Mouse (Mus musculus) right cerebral cortex, adult 18-20 months (tissue): Measurements from ENCODE around the gene Olfr987.
"Not testable (repeated sequence)": the region's sequence is repeated elsewhere in the genome, so short reads cannot be mapped to it uniquely, and the experiment has no call there.

Experiments used
- DNase-seq: peaks from one replicate; pipeline ENCODE4 v3.0.0; 2022; ENCODE audit warnings: mixed read lengths

Olfr987 gene

DNA sequence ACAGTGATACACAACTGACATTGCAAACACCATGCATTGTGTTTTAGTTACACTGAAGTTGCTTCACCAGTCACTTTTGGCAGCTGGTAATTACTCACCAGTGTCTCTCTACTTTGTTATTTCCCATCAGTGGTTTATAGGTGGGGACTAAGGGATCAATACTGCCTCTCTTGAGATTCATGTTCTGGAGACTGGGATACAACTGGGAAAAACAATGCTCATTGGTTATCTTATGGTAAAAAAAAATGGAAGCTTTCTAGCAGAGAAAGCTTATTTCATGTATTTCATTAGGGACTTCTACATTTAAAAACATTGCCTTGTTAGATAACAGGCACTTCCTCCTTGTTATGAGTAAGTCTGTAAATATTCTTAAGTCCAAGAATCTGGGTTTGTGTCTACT is at the start of gene Olfr987:
Olfr987 (minus strand) TSS at position 101 of the 400 bp plus-strand sequence.
- DNase-seq: not testable (repeated sequence)

DNA sequence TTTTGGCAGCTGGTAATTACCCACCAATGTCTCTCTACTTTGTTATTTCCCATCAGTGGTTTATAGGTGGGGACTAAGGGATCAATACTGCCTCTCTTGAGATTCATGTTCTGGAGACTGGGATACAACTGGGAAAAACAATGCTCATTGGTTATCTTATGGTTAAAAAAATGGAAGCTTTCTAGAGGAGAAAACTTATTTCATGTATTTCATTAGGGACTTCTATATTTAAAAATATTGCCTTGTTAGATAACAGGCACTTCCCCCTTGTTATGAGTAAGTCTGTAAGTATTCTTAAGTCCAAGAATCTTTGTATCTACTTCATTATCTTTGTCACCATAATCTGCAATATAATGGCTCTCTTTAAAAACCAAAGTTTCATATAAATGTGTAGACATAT is 24.0 kb upstream of the Olfr987 start, which contains the start of gene Olfr988:
Olfr988 (minus strand) TSS at position 101 of the 400 bp plus-strand sequence.
- DNase-seq: not testable (repeated sequence)

DNA sequence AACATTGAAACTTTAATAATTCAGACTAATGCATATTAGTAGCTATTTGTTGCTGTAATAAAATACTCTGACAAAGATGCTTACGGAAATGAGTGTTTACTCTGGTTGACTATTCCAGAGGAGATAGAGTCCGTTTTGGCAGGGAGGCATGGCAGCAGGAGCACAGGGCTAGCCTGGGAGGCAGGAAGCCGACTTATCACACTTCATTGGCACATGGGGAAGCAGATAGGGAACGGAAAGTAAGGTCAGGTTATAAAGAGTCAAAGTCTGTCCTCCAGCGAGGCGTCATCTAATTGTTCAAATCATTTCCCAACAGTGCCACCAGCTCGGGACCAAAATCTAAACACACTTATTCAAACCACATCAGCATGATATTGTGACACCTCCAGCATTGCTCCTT is 857 bp upstream of the Olfr987 start:
- DNase-seq: no peak

DNA sequence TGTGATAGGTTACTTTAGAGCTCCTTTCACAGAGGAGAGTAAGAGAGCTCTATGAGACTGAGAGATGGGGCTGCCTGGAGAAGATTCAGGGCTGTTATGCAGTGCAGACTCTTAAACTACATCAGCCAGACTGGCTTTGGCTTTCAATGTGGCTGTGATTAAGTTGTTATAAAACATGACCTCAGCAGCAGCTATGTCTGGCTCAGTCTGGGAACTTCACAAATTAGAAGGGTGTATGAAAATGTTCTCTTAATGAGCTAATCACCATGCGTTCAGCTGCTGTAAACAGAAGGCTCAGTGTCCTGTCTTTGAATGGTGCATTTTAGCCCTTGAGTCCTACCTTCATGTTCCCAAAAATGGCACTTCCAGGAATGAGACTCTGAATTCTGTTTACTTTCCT is 20.0 kb downstream of the Olfr987 start:
- DNase-seq: no peak

DNA sequence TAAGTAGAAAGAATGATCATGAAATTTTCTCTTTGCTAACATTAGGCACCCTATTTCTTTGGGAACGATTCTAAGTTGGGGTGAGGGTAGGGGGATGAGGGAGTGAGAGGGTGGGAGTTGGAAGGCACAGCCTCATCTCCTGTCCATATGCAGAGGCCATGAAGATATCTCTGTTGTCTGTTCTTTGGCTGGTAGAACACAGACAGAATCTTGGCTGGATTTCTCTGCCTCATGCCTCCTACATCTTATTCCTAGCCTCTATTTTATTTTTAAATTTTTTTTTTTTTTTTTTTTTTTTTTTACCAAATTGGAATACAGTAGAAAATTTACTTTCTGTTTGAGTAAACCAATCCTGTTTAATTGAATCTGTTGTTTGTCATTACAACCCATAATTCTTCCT is 53.7 kb downstream of the Olfr987 start:
- DNase-seq: no peak

DNA sequence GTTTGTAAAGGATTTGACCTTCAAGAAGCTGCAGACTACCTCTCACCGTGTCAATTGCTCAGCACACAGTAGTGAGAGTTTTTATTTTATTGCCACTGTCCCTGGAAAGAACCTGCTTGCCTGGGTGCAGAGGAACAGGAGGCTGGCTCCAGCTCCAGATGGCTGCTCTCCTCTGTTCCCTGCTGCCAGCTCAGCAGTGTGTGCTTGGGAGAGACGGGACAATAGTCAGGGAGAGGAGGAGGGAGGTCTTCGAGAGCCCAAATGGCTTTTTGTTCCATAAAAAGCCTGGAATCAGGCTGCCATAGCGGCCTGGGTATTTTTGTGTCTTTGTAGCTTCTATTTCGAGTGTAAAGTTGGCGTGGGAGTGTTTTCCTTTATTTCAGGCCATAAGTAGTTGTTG is 54.5 kb downstream of the Olfr987 start:
- DNase-seq: peak; percentile 85

DNA sequence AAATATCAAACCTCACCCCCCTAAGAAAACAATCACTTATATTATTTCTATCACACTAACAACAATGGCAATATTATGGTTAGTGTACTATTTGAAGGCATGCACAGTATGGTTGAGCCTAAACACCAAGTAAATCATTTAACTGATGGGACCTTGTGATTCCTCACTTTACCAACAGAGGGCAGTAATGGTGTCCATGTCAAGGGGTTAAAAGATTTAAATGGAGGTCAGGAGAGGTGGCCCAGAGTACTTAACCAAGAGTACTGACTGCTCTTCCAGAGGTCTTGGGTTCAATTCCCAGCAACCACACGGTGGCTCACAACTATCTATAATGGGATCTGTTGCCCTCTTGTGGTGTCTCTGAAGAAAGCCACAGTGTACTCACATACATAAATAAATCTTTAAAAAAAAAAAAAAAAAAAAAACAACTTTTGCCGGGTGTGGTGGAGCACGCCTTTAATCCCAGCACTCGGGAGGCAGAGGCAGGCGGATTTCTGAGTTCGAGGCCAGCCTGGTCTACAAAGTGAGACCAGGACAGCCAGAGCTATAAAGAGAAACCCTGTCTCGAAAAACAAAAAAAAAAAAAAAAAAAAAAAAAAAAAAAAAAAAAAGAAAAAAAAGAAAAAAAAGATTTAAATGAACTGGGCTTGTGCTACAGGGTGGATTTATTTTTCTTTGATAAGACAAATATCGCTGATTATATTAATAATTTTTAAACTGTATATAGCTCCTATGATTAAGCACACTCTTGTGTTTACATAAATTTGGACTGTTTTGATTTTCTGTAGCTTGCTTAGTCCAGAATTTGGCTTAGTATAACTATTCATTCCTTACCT is 55.3 kb downstream of the Olfr987 start:
- no peak for DNase-seq

DNA sequence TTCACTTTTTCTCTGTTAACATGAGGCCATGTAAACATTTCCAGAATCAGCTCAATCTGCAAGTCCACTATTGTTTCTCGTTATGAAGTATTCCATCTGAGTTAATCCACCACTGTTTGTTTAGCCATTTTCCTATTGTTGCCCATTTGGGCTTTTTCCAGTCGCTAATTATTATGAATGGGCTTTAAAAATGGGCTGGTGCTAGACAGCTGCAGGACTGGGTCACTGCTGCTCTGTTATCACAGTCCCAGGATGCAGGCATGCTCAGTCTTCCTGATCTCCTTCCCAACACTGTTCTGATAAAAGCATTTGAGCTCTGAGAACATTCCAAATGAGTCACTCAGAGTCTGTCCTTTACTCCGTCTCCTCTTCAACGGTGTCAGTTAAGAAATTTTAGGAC is 58.1 kb downstream of the Olfr987 start:
- no peak for DNase-seq
